ENCODE assay signal across 18 mouse cellular contexts in genomic region chr19:9112043-9112442, GRCm38 (mm10). TPM values are rescaled to one million over a fixed set of nuclear protein-coding genes. Genes with fewer than 3 reads are reported as not detected.
DNase-seq lines count a peak whose midpoint lies in the region; ATAC-seq and TF ChIP-seq lines count a peak whose summit lies in the region.
"Had no signal": no experiment of that assay in that cellular context is flagged by ENCODE, and none has a peak within 500 bp of the region (broad histone marks: within the 10 kb centered on the region; RNA-seq: fewer than 3 reads in every experiment).

No protein-coding gene starts in this region.

- peak; percentile 24; the same call in 1 of the 2 replicates for ATAC-seq in heart, postnatal 0 days (ENCODE audit: insufficient read depth, low read depth)
- ATAC-seq in kidney, embryonic 14.5 days (ENCODE audit: low FRiP score, low TSS enrichment) = no peak
- ATAC-seq: hindbrain, postnatal 0 days had no signal

- no peak overlapping the region for H3K4me2 ChIP-seq in heart, postnatal 0 days (ENCODE audit: low read depth, low read length)
- H3K4me2 ChIP-seq in kidney, embryonic 14.5 days (replicated peaks; ENCODE audit: low read depth, low read length) = no peak overlapping the region
- H3K4me2 ChIP-seq: embryonic facial prominence, embryonic 12.5 days; kidney, embryonic 15.5 days; liver, embryonic 15.5 days; midbrain, embryonic 12.5 days had no signal

- H3K27ac ChIP-seq in heart, postnatal 0 days (ENCODE audit: low read depth) = no peak overlapping the region
- H3K27ac ChIP-seq in kidney, embryonic 14.5 days (ENCODE audit: low read depth, low read length) = no peak overlapping the region
- H3K27ac ChIP-seq: embryonic facial prominence, embryonic 12.5 days; forebrain, embryonic 10.5 days; hindbrain, postnatal 0 days; kidney, embryonic 15.5 days; liver, embryonic 15.5 days; midbrain, embryonic 12.5 days had no signal

- H3K9ac ChIP-seq in heart, postnatal 0 days (replicated peaks; ENCODE audit: low read depth, low read length) = no peak overlapping the region; the same call in 1 of the 2 replicates
- no peak overlapping the region for H3K9ac ChIP-seq in kidney, embryonic 14.5 days (ENCODE audit: low read depth, low read length)
- H3K9ac ChIP-seq: embryonic facial prominence, embryonic 12.5 days; kidney, embryonic 15.5 days; liver, embryonic 15.5 days; midbrain, embryonic 12.5 days had no signal

- no peaks in the 10 kb centered on the region for H3K27me3 ChIP-seq in heart, postnatal 0 days (ENCODE audit: control insufficient read depth, insufficient read depth, low read length)
- no peaks in the 10 kb centered on the region for H3K27me3 ChIP-seq in kidney, embryonic 14.5 days (ENCODE audit: control insufficient read depth, insufficient read depth, low read length)
- H3K27me3 ChIP-seq: CH12.LX; embryonic facial prominence, embryonic 12.5 days; kidney, embryonic 15.5 days; liver, embryonic 15.5 days; midbrain, embryonic 12.5 days had no signal

- H3K36me3 ChIP-seq in heart, postnatal 0 days (replicated peaks; ENCODE audit: control insufficient read depth, insufficient read depth, low read length) = peaks cover 34% of the 10 kb centered on the region
- H3K36me3 ChIP-seq in kidney, embryonic 14.5 days (ENCODE audit: control insufficient read depth, insufficient read depth, low read length) = peaks cover 8% of the 10 kb centered on the region
- H3K36me3 ChIP-seq: liver, embryonic 15.5 days had no signal

- no peaks in the 10 kb centered on the region for H3K4me1 ChIP-seq in heart, postnatal 0 days (ENCODE audit: control insufficient read depth, insufficient read depth)
- H3K4me1 ChIP-seq in kidney, embryonic 14.5 days (ENCODE audit: control insufficient read depth, insufficient read depth, low read length) = peaks cover 4% of the 10 kb centered on the region; the same call in 1 of the 2 replicates
- H3K4me1 ChIP-seq: midbrain, embryonic 12.5 days had no signal

- no peak for DNase-seq in heart, postnatal 0 days (ENCODE audit: low spot score)
- DNase-seq in heart, adult 8-10 months (ENCODE audit: low spot score) = no peak
- DNase-seq in adrenal gland, postnatal 25 days = peak; percentile 29
- DNase-seq in cerebellum, adult 18-20 months = peak; percentile 89 to 95
- DNase-seq in gastrocnemius, postnatal 14 days = peak; percentile 50
- no peak for DNase-seq in embryo, embryonic 10.5 days (ENCODE audit: low spot score)
- DNase-seq: heart, postnatal 14 days; right cerebral cortex, postnatal 14 days had no signal

- no peak for TF ChIP-seq EP300 in heart, postnatal 0 days (IDR thresholded peaks at IDR 0.05; ENCODE audit: low read depth)

- H3K4me3 ChIP-seq in heart, postnatal 0 days (ENCODE audit: low read depth, low read length) = no peak overlapping the region
- H3K4me3 ChIP-seq in kidney, embryonic 14.5 days (ENCODE audit: low read length) = no peak overlapping the region
- H3K4me3 ChIP-seq: embryonic facial prominence, embryonic 12.5 days; forebrain, embryonic 10.5 days; kidney, embryonic 15.5 days; liver, embryonic 15.5 days; midbrain, embryonic 12.5 days had no signal

- WGBS in heart, postnatal 0 days = 36% methylated on average over 8 of the region's 8 CpGs
- 61% methylated on average over 8 of the region's 8 CpGs for WGBS in kidney, embryonic 14.5 days

- no peak for TF ChIP-seq CTCF in heart, postnatal 0 days (IDR thresholded peaks at IDR 0.05; ENCODE audit: low read depth)

- intact Hi-C loops in gastrocnemius, postnatal 14 days (cut with DNase I; ENCODE audit: low total_unique reads) = no loop called here

- no peaks in the 10 kb centered on the region for H3K9me3 ChIP-seq in heart, postnatal 0 days (replicated peaks; ENCODE audit: control insufficient read depth, low read length)
- no peaks in the 10 kb centered on the region for H3K9me3 ChIP-seq in kidney, embryonic 14.5 days (ENCODE audit: control insufficient read depth, low read length)
- H3K9me3 ChIP-seq: embryonic facial prominence, embryonic 12.5 days; forebrain, embryonic 10.5 days; kidney, embryonic 15.5 days; liver, embryonic 15.5 days; midbrain, embryonic 12.5 days had no signal

RNA-seq across cellular contexts. Expression of gene Asrgl1, which starts 23.4 kb away (rescaled TPM):
- total RNA-seq in heart, postnatal 0 days (2014; rRNA removed; ENCODE audit: low replicate concordance) = 7.3 and 10.6 TPM in 2 replicates
- polyA plus RNA-seq in heart, postnatal 0 days (2015; fragmentation: Nextera tagmentation; extraction: Ambion mirVana) = 22.2 and 22.7 TPM in 2 replicates
- 10 to 100 TPM; 31.9 to 37.3 (median 37.2) TPM for total RNA-seq in heart, adult 8-10 months (2022)
- 8.0 and 12.2 TPM in 2 replicates for total RNA-seq in adrenal gland, postnatal 25 days (2021)
- 10 to 100 TPM; 15.6 to 18.5 TPM for total RNA-seq in gastrocnemius, postnatal 14 days (2021)
- polyA plus RNA-seq in kidney, embryonic 14.5 days (2014; fragmentation: Nextera tagmentation; extraction: Ambion mirVana) = 11.9 and 15.1 TPM in 2 replicates

RNA-seq across cellular contexts. Expression of gene Scgb1a1, which starts 24.3 kb away (rescaled TPM):
- 8.9 TPM in 1 of 2 replicates, not detected in the other for total RNA-seq in heart, postnatal 0 days (2014; rRNA removed; ENCODE audit: low replicate concordance)
- polyA plus RNA-seq in heart, postnatal 0 days (2015; fragmentation: Nextera tagmentation; extraction: Ambion mirVana) = 1.3 and 98.2 TPM in 2 replicates
- total RNA-seq in heart, adult 8-10 months (2022) = 10 to 100 TPM in 1 of 4 experiments, not detected in 3; 44.8 TPM
- not detected in 2 replicates for total RNA-seq in adrenal gland, postnatal 25 days (2021)
- not detected for total RNA-seq in gastrocnemius, postnatal 14 days (2021)
- polyA plus RNA-seq in kidney, embryonic 14.5 days (2014; fragmentation: Nextera tagmentation; extraction: Ambion mirVana) = not detected in 2 replicates
- total RNA-seq: CH12.LX; hindbrain, postnatal 0 days; layer of hippocampus, postnatal 10 days had no signal
- polyA plus RNA-seq: embryonic facial prominence, embryonic 12.5 days; forebrain, embryonic 10.5 days; hindbrain, postnatal 0 days; kidney, embryonic 15.5 days; limb, embryonic 11.5 days; liver, embryonic 15.5 days; midbrain, embryonic 12.5 days had no signal

Comparison
In these comparisons a context has a peak if more than half of its experiments do, and no peak if none do; other contexts are left out.
1. DNase-seq: peak in adrenal gland, postnatal 25 days (single experiment), cerebellum, adult 18-20 months (2 of 2) and gastrocnemius, postnatal 14 days (single experiment); none in heart, postnatal 0 days (single experiment), heart, adult 8-10 months (single experiment) and embryo, embryonic 10.5 days (single experiment).